Mouse (Mus musculus) kidney, postnatal 10 days (tissue): ENCODE measurements around the gene Rxrb.

Source experiments
- DNase-seq: peaks from one replicate; pipeline ENCODE4 v3.0.0; 2021; ENCODE audit warnings: mixed read lengths

Gene Rxrb

DNA sequence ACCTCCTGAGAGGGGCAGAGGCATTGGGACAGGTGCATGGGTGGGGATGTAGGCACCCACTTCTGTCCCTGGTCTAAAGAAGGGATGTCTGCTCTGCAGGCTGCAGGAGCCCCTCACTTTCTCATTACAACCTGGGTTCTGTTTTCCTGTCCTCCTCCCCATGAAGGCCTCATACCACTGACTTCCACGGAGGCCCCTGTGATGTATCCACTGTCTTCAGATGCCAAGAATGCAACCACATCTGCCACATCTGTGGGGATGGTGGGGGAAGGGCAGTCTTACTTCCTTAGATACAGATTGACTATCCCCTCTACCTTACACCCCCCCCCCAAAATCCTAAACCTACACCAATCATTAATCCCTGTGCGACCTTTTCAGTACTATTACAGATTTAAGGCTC lies 5.4 kb upstream of the Rxrb start:
- DNase-seq = no peak

DNA sequence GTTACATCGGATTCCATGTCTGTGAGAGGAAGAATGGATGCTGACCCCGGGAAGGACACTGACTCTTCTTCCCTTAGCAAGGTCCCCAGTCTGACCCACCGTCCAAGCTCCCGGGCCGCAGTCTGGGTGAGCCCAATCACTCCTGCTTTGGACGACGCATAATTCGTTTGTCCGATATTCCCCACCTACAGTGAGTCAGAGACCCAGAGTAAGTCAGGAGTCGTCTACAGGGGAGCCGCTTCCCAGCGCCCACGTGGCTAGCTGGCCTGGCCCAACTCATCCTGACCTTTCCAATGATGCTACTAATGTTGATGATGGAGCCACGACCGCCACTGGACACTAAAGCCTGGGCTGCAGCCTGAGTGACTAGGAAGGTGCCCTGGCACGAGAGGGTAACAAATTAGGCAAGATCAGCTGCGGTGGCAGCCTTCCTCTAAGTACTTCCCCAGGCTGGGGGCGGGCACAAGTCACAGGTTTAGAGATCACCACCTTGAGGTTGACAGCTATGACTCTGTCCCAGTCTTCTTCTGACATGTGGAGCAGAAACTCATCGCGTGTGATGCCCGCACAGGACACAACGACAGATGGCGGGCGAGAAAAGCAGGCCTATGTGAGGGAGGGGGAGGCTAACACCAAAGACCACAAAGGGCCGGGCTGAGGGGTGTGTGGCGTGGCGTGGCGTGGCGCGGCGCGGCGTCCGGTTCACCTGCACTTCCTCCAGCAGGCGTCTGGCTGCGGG lies 4.5 kb upstream of the Rxrb start:
- DNase-seq = no peak

- peak; percentile 96 for DNase-seq
Measured at GRCm38 (mm10) chr17:34027656-34028223, 3.9 kb upstream of the Rxrb start, which contains the start of gene H2-Ke6. Gene H2-Ke6, minus strand, starts transcription at chr17:34028060.

- DNase-seq = no peak
Measured at GRCm38 (mm10) chr17:34028501-34029149, 3.0 kb upstream of the Rxrb start.

GRCm38 (mm10) chr17:34029150-34029889 lies 2.3 kb upstream of the Rxrb start:
- no peak for DNase-seq

DNA sequence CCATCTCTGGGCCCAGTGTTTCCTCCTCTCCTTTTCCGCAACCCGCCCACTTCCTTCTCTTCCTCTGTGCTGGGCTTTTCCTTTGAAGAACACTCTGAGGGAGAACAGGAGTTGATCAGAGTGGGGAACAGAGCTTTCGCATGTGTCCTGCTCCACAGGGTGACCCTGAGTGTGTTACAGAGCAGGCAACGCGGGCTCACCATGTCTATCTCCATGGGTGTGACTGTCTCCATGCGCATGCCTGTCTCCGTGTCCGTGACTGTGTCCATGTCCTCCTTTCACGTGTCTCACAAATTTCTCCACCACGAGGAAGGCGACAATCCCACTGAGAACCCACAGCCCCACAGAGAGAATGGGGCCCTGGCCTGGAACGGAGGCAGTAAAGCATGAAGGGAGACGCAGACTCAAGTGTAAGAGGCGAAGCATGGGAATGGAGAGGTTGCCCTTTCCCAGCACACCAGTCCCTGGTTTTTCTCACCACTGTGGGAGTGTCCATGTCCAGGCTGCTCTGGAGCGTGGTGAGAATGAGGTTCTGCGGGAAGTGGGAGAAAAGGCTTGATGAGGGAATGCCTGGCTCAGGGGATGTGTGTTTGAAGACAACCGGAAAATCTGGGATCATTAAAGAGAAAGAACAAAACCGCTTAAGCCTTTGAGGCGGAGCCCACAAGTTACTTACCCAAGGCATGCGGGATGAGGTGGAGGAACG lies 1.6 kb upstream of the Rxrb start:
- DNase-seq = peak; percentile 10

DNA sequence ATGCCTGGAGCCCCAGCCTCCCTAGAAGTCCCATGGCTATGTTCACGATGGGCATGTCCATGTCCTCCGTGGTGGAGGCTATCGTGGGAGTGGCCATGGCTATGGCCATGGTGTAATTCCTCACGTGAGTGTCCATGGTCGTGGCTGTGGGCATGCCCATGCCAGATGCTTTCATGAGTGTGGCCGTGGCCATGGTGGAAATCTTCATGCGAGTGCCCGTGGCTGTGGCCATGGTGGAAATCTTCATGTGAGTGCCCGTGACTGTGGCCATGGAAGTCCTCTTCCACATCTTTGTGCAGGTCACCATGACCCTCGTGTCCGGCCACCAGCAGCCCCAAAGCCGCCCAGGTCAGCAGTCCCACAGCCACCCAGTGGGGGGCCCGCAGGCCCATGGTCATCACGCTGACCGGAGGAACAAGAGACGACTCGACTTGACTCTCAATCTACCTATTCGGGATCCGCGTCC lies 718 bp upstream of the Rxrb start:
- DNase-seq = no peak

DNA sequence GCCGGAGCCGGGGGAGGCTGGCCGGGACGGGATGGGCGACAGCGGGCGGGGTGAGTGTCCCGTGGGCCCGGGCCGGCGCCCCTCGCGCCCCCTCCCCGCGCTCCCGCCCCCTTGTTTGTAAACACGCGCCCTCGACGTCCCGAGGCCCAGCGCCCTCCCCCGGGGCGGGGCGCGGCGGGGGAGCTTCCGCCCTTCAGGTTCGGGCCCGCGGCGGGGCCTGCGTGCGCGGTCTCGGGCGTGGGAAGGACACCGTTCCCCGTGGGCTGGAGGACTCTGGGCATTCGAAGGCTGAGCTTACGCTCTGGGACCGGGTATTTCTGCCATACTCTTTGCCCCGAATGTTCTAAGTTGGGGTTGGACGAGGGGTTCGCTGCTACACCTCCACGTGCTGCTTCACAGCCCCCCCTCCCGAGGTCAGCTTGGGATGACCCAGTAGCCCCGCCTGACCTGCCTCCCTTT lies 591 bp downstream of the Rxrb start:
- DNase-seq = no peak

DNA sequence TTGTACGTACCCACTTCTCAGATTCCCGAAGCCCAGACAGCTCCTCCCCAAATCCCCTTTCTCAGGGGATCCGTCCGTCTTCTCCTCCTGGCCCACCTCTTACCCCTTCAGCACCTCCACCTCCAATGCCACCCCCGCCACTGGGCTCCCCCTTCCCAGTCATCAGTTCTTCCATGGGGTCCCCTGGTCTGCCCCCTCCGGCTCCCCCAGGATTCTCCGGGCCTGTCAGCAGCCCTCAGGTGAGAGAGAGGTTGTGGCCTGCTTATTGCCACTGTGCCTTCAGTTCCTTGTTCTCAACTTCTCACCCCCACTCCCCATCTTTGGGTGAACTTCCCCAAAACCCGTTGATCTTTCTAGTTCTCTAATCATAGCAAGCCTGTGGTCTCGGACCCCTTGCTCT lies 1.2 kb downstream of the Rxrb start:
- DNase-seq = peak; percentile 44

DNA sequence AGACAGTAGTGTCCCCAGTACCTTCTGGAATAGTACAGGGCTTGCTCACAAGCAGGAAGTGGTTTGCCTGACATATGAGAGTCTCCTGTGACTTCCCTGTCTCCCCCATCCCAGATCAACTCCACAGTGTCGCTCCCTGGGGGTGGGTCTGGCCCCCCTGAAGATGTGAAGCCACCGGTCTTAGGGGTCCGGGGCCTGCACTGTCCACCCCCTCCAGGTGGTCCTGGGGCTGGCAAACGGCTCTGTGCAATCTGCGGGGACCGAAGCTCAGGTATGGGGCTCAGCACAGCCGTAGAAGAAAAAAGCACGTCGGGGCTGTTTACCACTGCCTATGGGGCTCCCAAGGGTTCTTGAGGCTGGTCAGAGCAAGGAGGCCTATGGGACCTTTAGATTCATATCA lies 1.8 kb downstream of the Rxrb start:
- DNase-seq = no peak

GRCm38 (mm10) chr17:34034064-34034463 lies 2.5 kb downstream of the Rxrb start:
- DNase-seq = peak; percentile 76

DNA sequence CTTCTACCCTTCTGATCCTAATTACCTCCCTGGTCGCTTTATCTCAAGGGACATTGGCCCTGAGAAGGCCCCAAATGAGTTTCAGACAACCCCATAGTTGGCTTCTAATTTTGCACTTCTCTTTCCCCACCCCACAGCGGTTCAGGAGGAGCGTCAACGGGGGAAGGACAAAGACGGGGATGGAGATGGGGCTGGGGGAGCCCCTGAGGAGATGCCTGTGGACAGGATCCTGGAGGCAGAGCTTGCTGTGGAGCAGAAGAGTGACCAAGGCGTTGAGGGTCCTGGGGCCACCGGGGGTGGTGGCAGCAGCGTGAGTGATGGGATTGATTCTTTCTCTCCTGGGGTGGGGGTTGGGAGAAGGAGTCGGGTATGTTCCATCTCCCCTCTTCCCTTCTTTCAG lies 3.9 kb downstream of the Rxrb start:
- DNase-seq = no peak

GRCm38 (mm10) chr17:34036647-34037046 lies 5.0 kb downstream of the Rxrb start:
- peak; percentile 59 for DNase-seq

DNA sequence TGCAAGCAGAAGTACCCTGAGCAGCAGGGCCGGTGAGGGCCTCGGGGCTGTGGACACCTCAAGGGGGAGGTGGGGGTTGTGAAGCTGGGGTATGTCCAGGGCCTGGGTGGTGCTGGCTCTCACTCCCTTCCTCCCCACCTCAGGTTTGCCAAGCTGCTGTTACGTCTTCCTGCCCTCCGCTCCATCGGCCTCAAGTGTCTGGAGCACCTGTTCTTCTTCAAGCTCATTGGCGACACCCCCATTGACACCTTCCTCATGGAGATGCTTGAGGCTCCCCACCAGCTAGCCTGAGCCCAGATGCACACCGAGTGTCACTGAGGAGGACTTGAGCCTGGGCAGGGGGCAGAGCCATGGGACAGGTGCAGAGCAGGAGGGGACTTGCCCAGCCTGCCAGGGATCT lies 5.6 kb downstream of the Rxrb start:
- no peak for DNase-seq

- DNase-seq = peak; percentile 40
Measured at GRCm38 (mm10) chr17:34038440-34038839, 6.8 kb downstream of the Rxrb start.

DNA sequence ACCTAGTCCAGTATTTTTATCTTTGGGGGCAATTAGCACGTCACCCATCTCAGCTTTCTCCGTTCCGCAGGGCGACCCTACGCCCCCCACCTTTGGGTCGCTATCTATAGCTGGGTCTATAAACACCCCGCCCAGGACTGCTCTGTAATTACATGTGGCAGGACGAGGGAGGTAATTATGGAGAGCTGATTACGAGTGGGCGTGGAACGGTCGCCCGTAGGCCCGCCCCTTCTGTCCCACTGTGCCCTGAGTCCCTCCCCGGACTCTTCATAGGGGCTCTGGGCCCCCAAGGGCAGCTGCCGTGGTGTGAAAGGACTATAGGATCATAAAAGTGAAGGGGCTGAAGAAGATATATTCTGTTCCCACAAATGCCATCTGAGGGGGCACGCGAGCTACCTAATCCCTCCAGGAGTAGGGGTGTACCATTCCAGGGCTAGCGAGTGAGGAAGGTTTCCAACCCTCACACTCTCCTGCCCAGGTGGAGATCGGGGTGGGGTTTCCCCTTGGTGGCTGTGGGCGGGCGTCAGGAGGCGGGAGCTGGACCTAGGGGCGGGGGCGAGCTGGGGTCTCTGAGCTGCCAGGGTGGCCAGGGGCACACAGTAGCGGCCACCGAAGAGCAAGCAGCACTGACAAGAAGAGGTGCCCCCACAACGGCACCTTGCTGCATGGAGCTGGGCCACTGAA lies 7.4 kb downstream of the Rxrb start, which contains the start of gene Col11a2:
Gene Col11a2 (plus strand): TSS at position 560 of the 684 bp plus-strand sequence.
- DNase-seq = no peak

- peak; percentile 42 for DNase-seq
Measured at GRCm38 (mm10) chr17:34039562-34040450, 8.2 kb downstream of the Rxrb start.

DNA sequence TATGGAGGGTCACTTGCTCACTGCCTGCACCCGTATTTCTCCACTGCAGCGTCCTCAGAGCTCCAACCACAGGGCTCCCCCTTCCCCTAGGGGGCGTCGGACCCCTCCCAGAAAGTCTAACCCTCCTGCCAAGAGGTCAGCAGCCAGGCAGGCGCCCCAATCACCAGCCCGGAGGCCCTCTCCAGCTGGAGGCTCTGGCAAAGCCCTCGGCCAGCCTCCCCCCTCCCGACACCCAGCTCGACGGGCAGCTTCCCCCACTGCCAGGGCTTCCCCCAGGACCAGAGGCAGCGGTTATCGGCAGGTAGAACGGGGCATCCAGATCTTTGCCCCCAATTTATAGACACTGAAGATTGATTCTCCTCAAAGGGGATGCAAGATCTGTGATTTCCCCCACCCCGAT lies 14.3 kb downstream of the Rxrb start:
- DNase-seq = no peak

GRCm38 (mm10) chr17:34047404-34048050 lies 15.9 kb downstream of the Rxrb start:
- no peak for DNase-seq

DNA sequence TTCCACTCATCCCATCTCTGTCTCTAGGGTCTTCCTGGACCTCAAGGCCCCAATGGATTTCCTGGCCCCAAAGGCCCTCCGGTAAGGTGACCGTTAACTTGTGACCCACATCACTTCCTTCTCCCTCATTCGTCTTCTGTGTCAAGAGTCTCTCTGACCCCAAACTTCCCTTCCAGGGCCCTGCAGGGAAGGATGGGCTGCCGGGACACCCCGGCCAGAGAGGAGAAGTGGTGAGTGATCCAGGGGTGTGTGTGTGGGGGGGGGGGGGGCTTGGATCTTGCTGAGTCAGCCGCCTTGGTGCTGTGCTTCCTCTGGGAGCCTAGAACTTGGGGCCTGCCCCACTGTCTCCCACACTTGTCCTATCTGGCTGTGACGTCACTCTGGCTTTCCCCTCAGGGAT lies 25.6 kb downstream of the Rxrb start:
- no peak for DNase-seq
